Mouse (Mus musculus) monocyte, adult 2 months (primary cell): Measurements from ENCODE around the gene Ankle1.
"Not testable (repeated sequence)": the region's sequence is repeated elsewhere in the genome, so short reads cannot be mapped to it uniquely, and the experiment has no call there.

Source experiments
- DNase-seq, 2 experiments: peaks; one replicate each; pipeline ENCODE4 v3.0.0; 2022; ENCODE audit warnings: low spot score in 2 of 2, low read depth in 1 of 2

Gene Ankle1

GRCm38 (mm10) chr8:71407441-71407840 lies 1.6 kb downstream of the Ankle1 start:
- no peak for DNase-seq

- DNase-seq = no peak
These were observed 2.4 kb downstream of the Ankle1 start for GRCm38 (mm10) chr8:71408231-71408630.

- DNase-seq = no peak
These were observed 5.9 kb downstream of the Ankle1 start for GRCm38 (mm10) chr8:71411535-71412273.

- DNase-seq = no peak
These were observed 16.3 kb downstream of the Ankle1 start for GRCm38 (mm10) chr8:71422121-71422520.

GRCm38 (mm10) chr8:71432935-71433334 lies 27.1 kb downstream of the Ankle1 start:
- not testable (repeated sequence) for DNase-seq

GRCm38 (mm10) chr8:71437041-71437440 lies 31.2 kb downstream of the Ankle1 start:
- DNase-seq = no peak

- DNase-seq = no peak
These were observed 35.6 kb downstream of the Ankle1 start for GRCm38 (mm10) chr8:71441404-71441803.

GRCm38 (mm10) chr8:71445096-71445495 lies 39.3 kb downstream of the Ankle1 start:
- no peak for DNase-seq

GRCm38 (mm10) chr8:71451337-71451736 lies 45.5 kb downstream of the Ankle1 start:
- no peak for DNase-seq

GRCm38 (mm10) chr8:71451777-71452176 lies 46.0 kb downstream of the Ankle1 start:
- no peak for DNase-seq

GRCm38 (mm10) chr8:71452669-71453068 lies 46.9 kb downstream of the Ankle1 start:
- DNase-seq = no peak

- no peak for DNase-seq
These were observed 48.9 kb downstream of the Ankle1 start for GRCm38 (mm10) chr8:71454668-71455067.

- DNase-seq = no peak
These were observed 51.1 kb downstream of the Ankle1 start for GRCm38 (mm10) chr8:71456906-71457305.

- no peak for DNase-seq
These were observed 52.0 kb downstream of the Ankle1 start for GRCm38 (mm10) chr8:71457659-71458270.
